Mouse (Mus musculus) megakaryocyte-erythroid progenitor cell, adult 5-6 weeks (primary cell): ENCODE data around the gene Naxe. TPM values are rescaled to one million over a fixed set of nuclear protein-coding genes. Genes with fewer than 3 reads are reported as not detected.

ENCODE experiments used
- total RNA-seq, 2 experiments: library from RNA; stranded (forward) in 1 of 2; stranded (reverse) in 1 of 2; fragments of 200-1000, 215-1000 nt in 1 of 2; fragments of >200 nt in 1 of 2; fragmentation: Nextera tagmentation in 1 of 2; gene quantifications; 2 replicates each; pipeline ENCODE4 v1.2.3; 2014 to 2017

Naxe gene
- total RNA-seq, 2 experiments from 2014 or later: 21.8 to 68.7 TPM

Other genes starting within 250 kb of the Naxe start
- 3.3 and 15.3 TPM in 2 replicates for gene Pear1, start 234.2 kb downstream of the Naxe start, total RNA-seq (2014; fragmentation: Nextera tagmentation)
- 3.2 and 4.3 TPM in 2 replicates for gene Pear1, start 234.2 kb downstream of the Naxe start, total RNA-seq (2017)
- gene Sh2d2a, start 211.7 kb downstream of the Naxe start, total RNA-seq (2014; fragmentation: Nextera tagmentation): 0.74 and 2.2 TPM in 2 replicates
- 5.2 TPM in 1 of 2 replicates, not detected in the other for gene Sh2d2a, start 211.7 kb downstream of the Naxe start, total RNA-seq (2017)
- 39.9 and 52.2 TPM in 2 replicates for gene Prcc, start 172.9 kb downstream of the Naxe start, total RNA-seq (2014; fragmentation: Nextera tagmentation)
- 30.1 and 48.5 TPM in 2 replicates for gene Prcc, start 172.9 kb downstream of the Naxe start, total RNA-seq (2017)
- 676 and 813 TPM in 2 replicates for gene Hdgf, start 152.2 kb downstream of the Naxe start, total RNA-seq (2014; fragmentation: Nextera tagmentation)
- gene Hdgf, start 152.2 kb downstream of the Naxe start, total RNA-seq (2017): 908 and 1,020 TPM in 2 replicates
- 147 and 201 TPM in 2 replicates for gene Mrpl24, start 139.0 kb downstream of the Naxe start, total RNA-seq (2014; fragmentation: Nextera tagmentation)
- gene Mrpl24, start 139.0 kb downstream of the Naxe start, total RNA-seq (2017): 116 and 118 TPM in 2 replicates
- gene Isg20l2, start 128.2 kb downstream of the Naxe start, total RNA-seq (2014; fragmentation: Nextera tagmentation): 65.1 and 78.0 TPM in 2 replicates
- gene Isg20l2, start 128.2 kb downstream of the Naxe start, total RNA-seq (2017): 60.4 and 61.7 TPM in 2 replicates
- 26.9 and 34.3 TPM in 2 replicates for gene Rrnad1, start 127.8 kb downstream of the Naxe start, total RNA-seq (2014; fragmentation: Nextera tagmentation)
- gene Rrnad1, start 127.8 kb downstream of the Naxe start, total RNA-seq (2017): 4.1 and 10.0 TPM in 2 replicates
- 2.8 TPM in 1 of 2 replicates, not detected in the other for gene Crabp2, start 109.8 kb downstream of the Naxe start, total RNA-seq (2014; fragmentation: Nextera tagmentation)
- 1.2 TPM in 1 of 2 replicates, not detected in the other for gene Crabp2, start 109.8 kb downstream of the Naxe start, total RNA-seq (2017)
- gene Nes, start 87.4 kb downstream of the Naxe start, total RNA-seq (2014; fragmentation: Nextera tagmentation): not detected in 2 replicates
- 0.84 TPM in 1 of 2 replicates, not detected in the other for gene Nes, start 87.4 kb downstream of the Naxe start, total RNA-seq (2017)
- gene Bcan, start 58.3 kb downstream of the Naxe start, total RNA-seq (2014; fragmentation: Nextera tagmentation): not detected in 2 replicates
- not detected in 2 replicates for gene Bcan, start 58.3 kb downstream of the Naxe start, total RNA-seq (2017)
- not detected in 2 replicates for gene Hapln2, start 30.9 kb downstream of the Naxe start, total RNA-seq (2014; fragmentation: Nextera tagmentation)
- gene Hapln2, start 30.9 kb downstream of the Naxe start, total RNA-seq (2017): not detected in 2 replicates
- gene Gpatch4, start 15.4 kb downstream of the Naxe start, total RNA-seq (2014; fragmentation: Nextera tagmentation): 48.6 and 79.2 TPM in 2 replicates
- 81.0 and 81.9 TPM in 2 replicates for gene Gpatch4, start 15.4 kb downstream of the Naxe start, total RNA-seq (2017)
- gene Ttc24, start 19.8 kb upstream of the Naxe start, total RNA-seq (2014; fragmentation: Nextera tagmentation): not detected in 2 replicates
- not detected in 2 replicates for gene Ttc24, start 19.8 kb upstream of the Naxe start, total RNA-seq (2017)
- 9.7 and 16.0 TPM in 2 replicates for gene Iqgap3, start 23.5 kb upstream of the Naxe start, total RNA-seq (2014; fragmentation: Nextera tagmentation)
- gene Iqgap3, start 23.5 kb upstream of the Naxe start, total RNA-seq (2017): 6.6 and 15.2 TPM in 2 replicates
- gene Mef2d, start 83.9 kb upstream of the Naxe start, total RNA-seq (2014; fragmentation: Nextera tagmentation): 91.9 and 97.4 TPM in 2 replicates
- gene Mef2d, start 83.9 kb upstream of the Naxe start, total RNA-seq (2017): 19.7 and 50.5 TPM in 2 replicates
- gene Rhbg, start 196.2 kb upstream of the Naxe start, total RNA-seq (2014; fragmentation: Nextera tagmentation): not detected in 2 replicates
- not detected in 2 replicates for gene Rhbg, start 196.2 kb upstream of the Naxe start, total RNA-seq (2017)
- not detected in 2 replicates for gene Gm38392, start 228.7 kb upstream of the Naxe start, total RNA-seq (2014; fragmentation: Nextera tagmentation)
- gene Gm38392, start 228.7 kb upstream of the Naxe start, total RNA-seq (2017): not detected in 2 replicates
- gene Tsacc, start 238.5 kb upstream of the Naxe start, total RNA-seq (2014; fragmentation: Nextera tagmentation): 7.2 and 19.5 TPM in 2 replicates
- gene Tsacc, start 238.5 kb upstream of the Naxe start, total RNA-seq (2017): 9.8 TPM in 1 of 2 replicates, not detected in the other
- 703 and 802 TPM in 2 replicates for gene Cct3, start 238.6 kb upstream of the Naxe start, total RNA-seq (2014; fragmentation: Nextera tagmentation)
- gene Cct3, start 238.6 kb upstream of the Naxe start, total RNA-seq (2017): 484 and 489 TPM in 2 replicates